Mouse (Mus musculus): ENCODE measurements around the gene Ly6g6c.
A peak's percentile ranks its signal among the peaks of the same experiment; 100 is the strongest.

Ly6g6c gene

GRCm38 (mm10) chr17:35083929-35084497 is 18.8 kb downstream of the Ly6g6c start:
- DNase-seq (ENCODE audit: low spot score in 2 of 2), result no peak

GRCm38 (mm10) chr17:35085208-35085865 is 20.1 kb downstream of the Ly6g6c start, which contains the start of gene Ly6g6f:
Gene Ly6g6f, minus strand, starts transcription at chr17:35085610.
- no peak for DNase-seq (ENCODE audit: low spot score in 2 of 2)

DNA sequence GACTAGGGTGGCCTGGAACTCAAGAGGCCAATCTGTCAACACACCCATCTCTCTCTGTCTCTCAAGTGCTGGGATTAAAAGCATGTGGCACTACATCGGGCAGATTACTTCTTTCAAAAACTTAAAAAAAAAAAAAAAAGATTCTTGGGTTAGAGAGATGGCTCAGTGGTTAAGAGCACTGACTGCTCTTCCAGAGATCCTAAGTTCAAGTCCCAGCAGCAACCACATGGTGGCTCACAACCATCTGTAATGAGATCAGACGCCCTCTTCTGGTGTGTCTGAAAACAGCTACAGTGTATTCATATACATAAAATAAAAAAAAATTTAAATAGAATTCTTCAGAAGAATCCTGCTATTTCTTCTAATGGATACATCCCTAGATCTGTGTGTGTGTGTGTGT is 23.0 kb downstream of the Ly6g6c start:
- DNase-seq (ENCODE audit: low spot score in 2 of 2), result no peak

- DNase-seq (ENCODE audit: low spot score in 2 of 2), result peak; percentile 94 to 96
Observed at GRCm38 (mm10) chr17:35088825-35089644, 23.8 kb downstream of the Ly6g6c start, which contains the start of gene Abhd16a. Gene Abhd16a, plus strand, starts transcription at chr17:35089263.

DNA sequence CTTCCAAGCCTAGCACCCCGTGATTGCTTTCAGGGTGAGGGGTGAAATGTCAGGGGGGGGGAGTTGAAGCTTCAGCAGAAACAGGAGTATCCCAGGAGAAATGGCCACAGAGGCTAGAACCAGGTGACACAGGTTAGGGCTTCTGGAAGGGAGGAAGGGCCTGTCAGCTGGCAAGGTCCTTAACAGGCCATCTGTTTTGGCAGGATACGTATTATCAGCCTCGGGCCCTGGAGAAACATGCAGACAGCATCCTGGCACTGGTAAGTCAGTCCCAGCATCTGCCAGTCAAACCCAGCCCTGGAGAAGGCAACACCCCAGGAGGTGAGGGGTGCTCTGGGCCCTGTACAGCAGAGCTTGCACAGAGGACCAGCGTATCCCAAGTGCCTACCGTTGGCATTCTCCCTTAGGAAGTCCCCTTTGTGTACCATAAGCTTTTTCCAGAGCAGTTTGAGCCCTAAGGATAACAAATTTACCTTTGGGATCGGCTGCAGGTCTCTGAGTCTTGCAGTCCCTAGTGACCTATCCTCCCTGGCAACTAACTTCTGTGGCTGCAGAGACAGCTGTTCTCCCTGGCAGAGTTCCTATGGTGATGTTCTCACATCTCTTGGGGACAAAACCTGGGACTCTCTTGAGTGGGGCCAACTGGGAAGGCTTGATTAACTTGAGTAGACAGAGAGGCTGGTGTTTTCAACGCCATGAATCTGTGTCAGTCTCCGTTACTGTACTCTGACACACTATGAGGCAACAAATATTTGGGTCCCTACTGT is 25.2 kb downstream of the Ly6g6c start:
- DNase-seq (ENCODE audit: low spot score in 2 of 2), result no peak

- DNase-seq (ENCODE audit: low spot score in 2 of 2), result no peak
Observed at GRCm38 (mm10) chr17:35092403-35093198, 27.4 kb downstream of the Ly6g6c start.

- no peak for DNase-seq (ENCODE audit: low spot score in 2 of 2)
Observed at GRCm38 (mm10) chr17:35094475-35095365, 29.5 kb downstream of the Ly6g6c start.

GRCm38 (mm10) chr17:35096597-35096996 is 31.4 kb downstream of the Ly6g6c start:
- no peak for DNase-seq (ENCODE audit: low spot score in 2 of 2)

GRCm38 (mm10) chr17:35097164-35097655 is 32.0 kb downstream of the Ly6g6c start:
- DNase-seq (ENCODE audit: low spot score in 2 of 2), result peak; percentile 55 to 69

DNA sequence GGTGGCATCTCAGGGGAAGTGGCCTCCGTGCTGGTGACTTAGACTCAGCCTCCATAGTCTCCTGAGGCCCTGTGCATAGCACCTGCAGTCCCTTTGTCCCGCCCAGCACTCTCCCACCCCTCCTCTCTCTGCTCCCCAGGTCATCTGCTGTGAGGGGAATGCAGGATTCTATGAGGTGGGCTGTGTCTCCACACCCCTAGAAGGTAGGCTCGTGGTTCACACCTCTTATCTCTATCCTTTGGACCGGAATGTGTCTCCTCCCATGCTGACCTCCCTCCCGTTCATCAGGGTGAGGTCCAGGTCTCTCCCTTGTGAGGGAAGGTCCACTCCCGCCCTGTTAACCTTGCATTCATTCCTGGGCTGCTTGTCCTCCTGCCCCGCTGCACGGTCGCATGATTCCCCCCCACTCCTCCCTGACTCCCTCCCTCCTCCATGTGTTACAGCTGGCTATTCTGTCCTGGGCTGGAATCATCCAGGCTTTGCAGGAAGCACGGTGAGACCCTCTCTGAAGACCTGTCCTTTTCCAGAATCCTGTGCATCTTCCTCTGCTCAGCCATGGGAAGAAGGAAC is 35.1 kb downstream of the Ly6g6c start:
- DNase-seq (ENCODE audit: low spot score in 2 of 2), result no peak

DNA sequence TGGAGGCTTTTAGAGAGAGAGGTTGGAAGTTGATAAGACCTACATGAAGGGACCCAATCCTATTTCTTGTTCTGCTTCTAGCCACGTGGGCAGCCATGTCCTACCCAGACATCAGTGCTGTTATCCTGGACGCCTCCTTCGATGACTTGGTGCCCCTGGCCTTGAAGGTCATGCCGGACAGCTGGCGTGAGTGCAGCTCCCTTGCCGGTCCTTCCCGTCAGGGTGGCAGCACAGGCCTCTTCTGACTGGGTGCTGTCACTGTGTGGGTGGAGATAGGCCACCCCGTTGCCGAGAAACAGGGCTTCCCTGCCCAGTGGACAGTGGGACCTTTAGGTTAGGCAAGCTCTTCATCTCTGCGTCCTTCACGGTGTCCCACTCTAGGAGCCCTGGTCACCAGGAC is 36.0 kb downstream of the Ly6g6c start:
- DNase-seq (ENCODE audit: low spot score in 2 of 2), result no peak

- no peak for DNase-seq (ENCODE audit: low spot score in 2 of 2)
Observed at GRCm38 (mm10) chr17:35102299-35102698, 37.1 kb downstream of the Ly6g6c start.

- no peak for DNase-seq (ENCODE audit: low spot score in 2 of 2)
Observed at GRCm38 (mm10) chr17:35103221-35103690, 38.1 kb downstream of the Ly6g6c start.

DNA sequence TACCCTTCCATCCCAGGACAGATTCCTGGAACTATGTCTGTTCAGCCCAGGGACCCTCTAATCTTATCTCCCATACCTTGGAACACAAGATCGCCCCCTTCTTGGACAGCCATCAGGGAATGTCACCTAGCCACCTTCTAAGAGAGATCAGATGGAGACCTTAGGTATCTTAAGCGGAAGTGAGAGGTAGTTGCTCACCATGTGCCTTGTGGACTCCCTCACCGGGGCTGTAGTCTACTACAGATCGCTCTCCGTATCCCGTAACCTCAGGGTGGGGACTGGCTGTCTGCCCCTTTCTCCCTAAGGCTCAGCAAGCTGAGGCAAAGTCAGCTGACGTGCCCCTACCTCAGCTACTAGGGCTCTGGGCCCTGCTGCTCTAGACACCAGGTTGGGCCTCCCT is 38.9 kb downstream of the Ly6g6c start:
- DNase-seq (ENCODE audit: low spot score in 2 of 2), result no peak

DNA sequence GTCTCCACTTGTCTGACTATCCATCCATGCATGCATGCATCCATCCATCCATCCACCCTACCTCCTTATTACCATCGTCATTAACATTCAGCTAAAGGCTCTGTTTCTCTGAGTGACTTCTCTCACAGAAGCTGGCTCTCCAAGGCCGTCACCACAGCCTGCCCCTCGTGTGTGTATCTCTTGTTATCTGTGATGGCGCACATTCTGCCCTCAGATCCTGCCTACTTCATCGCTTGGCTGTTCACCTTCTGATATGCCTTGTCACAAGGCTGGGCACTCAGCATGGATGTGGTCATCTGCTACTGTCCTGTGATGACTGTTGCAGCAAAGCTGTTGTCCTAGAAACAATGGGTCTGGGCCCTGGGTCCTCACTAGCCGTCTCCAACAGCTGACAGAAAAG is 39.6 kb downstream of the Ly6g6c start:
- no peak for DNase-seq (ENCODE audit: low spot score in 2 of 2)

DNA sequence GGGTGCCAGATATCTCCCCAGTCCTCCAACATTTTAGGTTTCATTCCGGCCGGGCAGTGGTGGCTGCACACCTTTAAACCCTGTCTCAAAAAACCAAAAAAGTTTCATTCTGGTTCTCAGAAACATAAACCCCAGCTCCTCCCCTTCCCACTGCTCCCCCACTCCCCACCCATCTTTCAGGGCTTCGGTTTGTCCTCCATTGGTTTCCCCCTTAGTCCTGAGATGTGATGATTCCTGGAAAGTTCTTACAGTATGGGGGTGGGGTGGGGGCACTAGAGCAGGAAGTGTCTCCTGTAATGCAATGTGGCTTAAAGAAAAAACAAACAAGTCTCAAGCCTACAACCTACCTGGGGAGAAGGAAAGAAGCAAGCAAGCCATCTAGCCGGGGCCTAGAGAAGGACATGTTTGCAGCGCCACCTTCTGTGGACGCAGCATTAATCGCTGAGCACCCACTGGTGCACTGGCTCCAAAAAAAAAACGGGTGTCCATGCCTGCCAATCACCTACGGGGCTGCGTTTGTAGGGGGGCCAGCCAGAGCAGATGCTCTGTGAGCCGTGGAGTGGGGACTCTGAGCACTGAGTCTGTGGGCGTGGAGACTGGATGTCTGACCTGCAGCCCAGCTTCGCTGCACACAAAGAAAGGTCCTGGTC is 40.7 kb downstream of the Ly6g6c start:
- DNase-seq (ENCODE audit: low spot score in 2 of 2), result no peak

DNA sequence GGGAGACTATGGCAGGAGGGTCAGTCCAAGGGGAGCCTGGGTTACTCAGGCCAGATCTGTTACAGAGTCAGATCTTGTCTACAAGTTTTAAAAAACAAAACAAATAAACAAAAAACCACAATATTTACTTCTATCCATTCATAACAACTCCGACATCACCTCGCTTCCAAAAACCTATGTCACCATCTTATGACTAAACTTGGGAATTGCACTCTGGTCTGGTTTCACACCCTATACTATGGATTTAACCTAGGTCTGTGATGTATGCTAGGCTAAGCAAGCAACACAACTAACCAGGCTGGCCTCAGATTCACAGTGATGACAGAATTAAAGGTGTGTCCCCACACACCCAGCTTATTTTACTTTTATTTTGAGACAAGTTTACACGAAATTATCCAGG is 41.3 kb downstream of the Ly6g6c start:
- no peak for DNase-seq (ENCODE audit: low spot score in 2 of 2)

DNA sequence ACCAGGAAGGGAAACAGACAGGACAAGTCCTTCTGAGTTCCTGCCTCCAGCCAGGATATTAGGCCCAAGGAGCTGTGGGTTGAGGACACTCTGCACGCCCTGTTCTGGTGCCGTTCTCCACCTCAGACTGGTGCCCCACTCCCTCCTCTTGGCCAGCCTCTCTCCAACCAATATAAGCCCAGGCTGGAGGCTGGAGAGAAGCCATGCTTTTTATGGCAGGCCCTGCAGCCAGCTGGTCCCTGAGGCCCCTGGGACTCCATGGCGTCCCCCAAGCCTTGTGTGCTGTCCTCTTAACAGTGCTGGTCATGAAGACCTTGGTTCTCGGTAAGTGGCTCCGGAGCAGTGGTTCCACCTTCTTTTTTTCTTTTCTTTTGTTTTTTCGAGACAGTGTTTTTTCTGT is 42.9 kb downstream of the Ly6g6c start, which contains the start of gene Ly6g5c:
Gene Ly6g5c (plus strand): TSS at position 183 of the 400 bp plus-strand sequence.
- DNase-seq (ENCODE audit: low spot score in 2 of 2), result no peak

GRCm38 (mm10) chr17:35111774-35112173 is 46.6 kb downstream of the Ly6g6c start:
- no peak for DNase-seq (ENCODE audit: low spot score in 2 of 2)

All from frontal cortex, postnatal 36 days (tissue).